Mouse (Mus musculus) kidney, postnatal 0 days (tissue): ENCODE measurements around the gene Lrfn3. TPM values are rescaled to one million over a fixed set of nuclear protein-coding genes. Genes with fewer than 3 reads are reported as not detected.

Source experiments
- ATAC-seq: fragments of 200-750 bp; cut with Nextera tagmentation; replicated peaks from 2 replicates; pipeline ENCODE4 v1.8.0; 2017; ENCODE audit warnings: low read depth, moderate number of reproducible peaks, moderate TSS enrichment, moderate library complexity; ENCODE audit not compliant: low FRiP score
- DNase-seq: peaks from one replicate; pipeline ENCODE4 v3.0.0-alpha.2; 2016; ENCODE audit warnings: low spot score
- H3K27ac ChIP-seq: fragments of 300-500 bp; sonication (generic); 2 replicates; pipeline ENCODE4 v1.5.1; 2014; ENCODE audit warnings: mild to moderate bottlenecking
- H3K27me3 ChIP-seq: fragments of 300-500 bp; sonication (generic); 2 replicates; pipeline ENCODE4 v1.6.1; 2014; ENCODE audit warnings: low read length, mixed read lengths; ENCODE audit not compliant: insufficient read depth
- H3K36me3 ChIP-seq: fragments of 300-500 bp; sonication (generic); 2 replicates; pipeline ENCODE4 v1.6.1; 2014; ENCODE audit warnings: low read length, mixed read lengths; ENCODE audit not compliant: insufficient read depth
- H3K4me1 ChIP-seq: fragments of 300-500 bp; sonication (generic); replicated peaks from 2 replicates; pipeline ENCODE4 v1.6.1; 2014; ENCODE audit warnings: antibody characterized with exemption, low read length, mixed read lengths; ENCODE audit not compliant: insufficient read depth
- H3K4me2 ChIP-seq: fragments of 300-500 bp; sonication (generic); 2 replicates; pipeline ENCODE4 v1.6.1; 2014; ENCODE audit warnings: mild to moderate bottlenecking, low read length, moderate library complexity, mixed read lengths
- H3K4me3 ChIP-seq: fragments of 300-500 bp; sonication (generic); replicated peaks from 2 replicates; pipeline ENCODE4 v1.5.1; 2014; ENCODE audit warnings: low read depth, low read length
- H3K9ac ChIP-seq: fragments of 300-500 bp; sonication (generic); 2 replicates; pipeline ENCODE4 v1.6.1; 2014; ENCODE audit warnings: low read depth, low read length
- H3K9me3 ChIP-seq: fragments of 300-500 bp; sonication (generic); replicated peaks from 2 replicates; pipeline ENCODE4 v1.6.1; 2016; ENCODE audit warnings: low read length, inconsistent platforms, mixed read lengths
- CTCF ChIP-seq: IDR thresholded peaks from 2 replicates; pipeline ENCODE4 v1.5.1; 2016; ENCODE audit warnings: antibody characterized with exemption, low read depth, mild to moderate bottlenecking, moderate library complexity
- WGBS: fragments of 180-500 bp; shearing (Covaris S2); extraction: QIAGEN DNeasy Blood & Tissue Kit; methylation state at CpG from one replicate; pipeline ENCODE4 v1.1.7; 2014; 5-methylcytosine and 5-hydroxymethylcytosine counted together
- polyA plus RNA-seq: library from polyadenylated mRNA; unstranded; fragments of >200 nt; fragmentation: Nextera tagmentation; extraction: Ambion mirVana; gene quantifications from 2 replicates; pipeline ENCODE4 v1.2.1, GENCODE M21; 2015

The Lrfn3 gene
- polyA plus RNA-seq, 1 experiment from 2014 or later, result 9.5 TPM

- ATAC-seq, result peak; percentile 59
- no peaks in the 10 kb centered on the region for H3K27me3 ChIP-seq
- DNase-seq, result no peak
- peak overlapping the region; percentile 72 for H3K27ac ChIP-seq
- peak; percentile 31; the same call in 1 of the 2 replicates for TF ChIP-seq CTCF
- H3K4me3 ChIP-seq, result 0 out of 2 replicates have a peak overlapping the region, but pooled peaks have one; percentile 11
- H3K36me3 ChIP-seq, result peaks cover 5% of the 10 kb centered on the region; the same call in 1 of the 2 replicates
- 41% methylated on average over 27 of the region's 27 CpGs for WGBS
- peaks cover 14% of the 10 kb centered on the region; the same call in 1 of the 2 replicates for H3K4me1 ChIP-seq
- peak overlapping the region; percentile 18; the same call in 1 of the 2 replicates for H3K9ac ChIP-seq
- H3K4me2 ChIP-seq, result peak overlapping the region; percentile 57
- H3K9me3 ChIP-seq, result no peaks in the 10 kb centered on the region
Measured at GRCm38 (mm10) chr7:30313666-30314320, 48.8 kb downstream of the Lrfn3 start.

GRCm38 (mm10) chr7:30310136-30310535, 52.4 kb downstream of the Lrfn3 start:
- no peak for ATAC-seq
- no peaks in the 10 kb centered on the region for H3K27me3 ChIP-seq
- TF ChIP-seq CTCF, result no peak
- DNase-seq, result no peak
- H3K36me3 ChIP-seq, result peaks cover 5% of the 10 kb centered on the region; the same call in 1 of the 2 replicates
- H3K4me2 ChIP-seq, result no peak overlapping the region
- peaks cover 13% of the 10 kb centered on the region; the same call in 1 of the 2 replicates for H3K4me1 ChIP-seq
- no peak overlapping the region for H3K27ac ChIP-seq
- no peaks in the 10 kb centered on the region for H3K9me3 ChIP-seq
- H3K9ac ChIP-seq, result no peak overlapping the region
- H3K4me3 ChIP-seq, result no peak overlapping the region
- WGBS, result 81% methylated on average over 12 of the region's 12 CpGs

- H3K27ac ChIP-seq, result peak overlapping the region; percentile 51; the same call in 1 of the 2 replicates
- peak overlapping the region; percentile 54 for H3K9ac ChIP-seq
- 61% methylated on average over 15 of the region's 15 CpGs for WGBS
- no peak for TF ChIP-seq CTCF
- H3K4me2 ChIP-seq, result peak overlapping the region; percentile 77
- no peak for ATAC-seq
- H3K4me3 ChIP-seq, result peak overlapping the region; percentile 50
- no peaks in the 10 kb centered on the region for H3K27me3 ChIP-seq
- no peaks in the 10 kb centered on the region for H3K9me3 ChIP-seq
- H3K4me1 ChIP-seq, result peaks cover 11% of the 10 kb centered on the region; the same call in 1 of the 2 replicates
- peaks cover 5% of the 10 kb centered on the region; the same call in 1 of the 2 replicates for H3K36me3 ChIP-seq
- DNase-seq, result no peak
Measured at GRCm38 (mm10) chr7:30309395-30310129, 53.0 kb downstream of the Lrfn3 start.

- H3K9ac ChIP-seq, result peak within 1 kb of the TSS; percentile 54
- H3K4me1 ChIP-seq, result peaks cover 8% of the 10 kb centered on the region; the same call in 1 of the 2 replicates
- DNase-seq, result peak; percentile 99
- peak within 1 kb of the TSS; percentile 77 for H3K4me2 ChIP-seq
- H3K4me3 ChIP-seq, result peak within 1 kb of the TSS; percentile 50
- 3% methylated on average over 27 of the region's 27 CpGs for WGBS
- peak within 1 kb of the TSS; percentile 78 for H3K27ac ChIP-seq
- no peaks in the 10 kb centered on the region for H3K9me3 ChIP-seq
- peak; percentile 98 for ATAC-seq
- TF ChIP-seq CTCF, result 0 out of 2 replicates have a peak, but pooled peaks have one; percentile 14
- no peaks in the 10 kb centered on the region for H3K27me3 ChIP-seq
- peaks cover 9% of the 10 kb centered on the region; the same call in 1 of the 2 replicates for H3K36me3 ChIP-seq
Measured at GRCm38 (mm10) chr7:30308076-30309005, 54.2 kb downstream of the Lrfn3 start, which contains the start of gene Alkbh6. TSS of gene Alkbh6 (plus strand) at chr7:30308717.

GRCm38 (mm10) chr7:30306083-30306779, 56.3 kb downstream of the Lrfn3 start:
- Histone ChIP-seq H3K27me3 (no peaks in the 10 kb centered on the region), H3K9me3 (no peaks in the 10 kb centered on the region), H3K4me3 (no peak overlapping the region), H3K36me3 (peaks cover 17% of the 10 kb centered on the region; the same call in 1 of the 2 replicates), H3K27ac (no peak overlapping the region), H3K4me1 (peaks cover 8% of the 10 kb centered on the region; the same call in 1 of the 2 replicates), H3K9ac (no peak overlapping the region), H3K4me2 (no peak overlapping the region)
- WGBS, result 92% methylated on average over 16 of the region's 16 CpGs
- ATAC-seq, result no peak
- TF ChIP-seq CTCF, result peak; percentile 59; the same call in 1 of the 2 replicates
- peak; percentile 28 for DNase-seq

Other genes with a start within 250 kb of the Lrfn3 start
- gene Zfp382, start 240.8 kb downstream of the Lrfn3 start, polyA plus RNA-seq, result 4.9 and 5.5 TPM in 2 replicates
- 10.6 and 11.4 TPM in 2 replicates for gene Zfp146, start 193.0 kb downstream of the Lrfn3 start, polyA plus RNA-seq
- gene Cox7a1, start 178.6 kb downstream of the Lrfn3 start, polyA plus RNA-seq, result 32.9 and 43.0 TPM in 2 replicates
- 121 and 122 TPM in 2 replicates for gene Capns1, start 164.0 kb downstream of the Lrfn3 start, polyA plus RNA-seq
- gene Polr2i, start 130.8 kb downstream of the Lrfn3 start, polyA plus RNA-seq, result 148 and 157 TPM in 2 replicates
- 176 and 179 TPM in 2 replicates for gene Tbcb, start 130.5 kb downstream of the Lrfn3 start, polyA plus RNA-seq
- gene Ovol3, start 127.0 kb downstream of the Lrfn3 start, polyA plus RNA-seq, result not detected in 2 replicates
- gene Thap8, start 82.7 kb downstream of the Lrfn3 start, polyA plus RNA-seq, result 0.11 and 0.27 TPM in 2 replicates
- 2.7 and 3.4 TPM in 2 replicates for gene Wdr62, start 82.4 kb downstream of the Lrfn3 start, polyA plus RNA-seq
- 22.7 and 23.3 TPM in 2 replicates for gene Clip3, start 71.0 kb downstream of the Lrfn3 start, polyA plus RNA-seq
- gene Alkbh6, start 54.1 kb downstream of the Lrfn3 start, polyA plus RNA-seq, result 95.3 and 101 TPM in 2 replicates
- gene Syne4, start 48.0 kb downstream of the Lrfn3 start, polyA plus RNA-seq, result 79.0 and 88.4 TPM in 2 replicates
- gene E130208F15Rik, start 41.0 kb downstream of the Lrfn3 start, polyA plus RNA-seq, result not detected in 2 replicates
- 32.0 and 35.1 TPM in 2 replicates for gene Sdhaf1, start 38.9 kb downstream of the Lrfn3 start, polyA plus RNA-seq
- 41.9 and 47.3 TPM in 2 replicates for gene Tyrobp, start 51.0 kb upstream of the Lrfn3 start, polyA plus RNA-seq
- gene Hcst, start 57.1 kb upstream of the Lrfn3 start, polyA plus RNA-seq, result 2.1 and 3.4 TPM in 2 replicates
- 1.1 and 1.2 TPM in 2 replicates for gene Nfkbid, start 59.0 kb upstream of the Lrfn3 start, polyA plus RNA-seq
- 24.1 and 25.4 TPM in 2 replicates for gene Aplp1, start 82.8 kb upstream of the Lrfn3 start, polyA plus RNA-seq
- gene Kirrel2, start 94.9 kb upstream of the Lrfn3 start, polyA plus RNA-seq, result 0.65 and 1.5 TPM in 2 replicates
- gene Nphs1, start 95.5 kb upstream of the Lrfn3 start, polyA plus RNA-seq, result 3.8 and 4.3 TPM in 2 replicates
- gene Prodh2, start 130.8 kb upstream of the Lrfn3 start, polyA plus RNA-seq, result 22.9 and 34.1 TPM in 2 replicates
- 4.2 TPM in 2 replicates for gene Arhgap33, start 172.3 kb upstream of the Lrfn3 start, polyA plus RNA-seq
- gene Hspb6, start 189.4 kb upstream of the Lrfn3 start, polyA plus RNA-seq, result 15.8 and 17.7 TPM in 2 replicates
- gene Proser3, start 189.5 kb upstream of the Lrfn3 start, polyA plus RNA-seq, result 5.2 and 5.6 TPM in 2 replicates
- gene Lin37, start 197.1 kb upstream of the Lrfn3 start, polyA plus RNA-seq, result 37.6 and 40.8 TPM in 2 replicates
- 100 and 102 TPM in 2 replicates for gene U2af1l4, start 200.5 kb upstream of the Lrfn3 start, polyA plus RNA-seq
- gene Gm49396, start 200.6 kb upstream of the Lrfn3 start, polyA plus RNA-seq, result 5.0 and 7.7 TPM in 2 replicates
- 190 TPM in 2 replicates for gene Psenen, start 200.9 kb upstream of the Lrfn3 start, polyA plus RNA-seq
- gene Igflr1, start 202.7 kb upstream of the Lrfn3 start, polyA plus RNA-seq, result 2.4 and 2.5 TPM in 2 replicates
- gene Kmt2b, start 226.0 kb upstream of the Lrfn3 start, polyA plus RNA-seq, result 4.9 and 5.9 TPM in 2 replicates
- gene Zbtb32, start 236.1 kb upstream of the Lrfn3 start, polyA plus RNA-seq, result 0.92 and 1.6 TPM in 2 replicates